17 mouse cellular contexts compared by ENCODE assay signal in genomic region chr1:43414228-43414627, GRCm38 (mm10). TPM values are rescaled to one million over a fixed set of nuclear protein-coding genes. Genes with fewer than 3 reads are reported as not detected.
A peak's percentile ranks its signal among the peaks of the same experiment; 100 is the strongest.
DNase-seq lines count a peak whose midpoint lies in the region; ATAC-seq and TF ChIP-seq lines count a peak whose summit lies in the region.
"Had no signal": no experiment of that assay in that cellular context is flagged by ENCODE, and none has a peak within 500 bp of the region (broad histone marks: within the 10 kb centered on the region; RNA-seq: fewer than 3 reads in every experiment).

No protein-coding gene starts in this region.

- H3K9ac ChIP-seq in kidney, embryonic 15.5 days = no peak overlapping the region
- H3K9ac ChIP-seq: embryonic facial prominence, embryonic 12.5 days; limb, embryonic 15.5 days; neural tube, embryonic 12.5 days had no signal

- H3K4me1 ChIP-seq in kidney, embryonic 15.5 days = no peaks in the 10 kb centered on the region
- H3K4me1 ChIP-seq: limb, embryonic 15.5 days; neural tube, embryonic 12.5 days had no signal

- peak; percentile 80 for ATAC-seq in kidney, embryonic 15.5 days (replicated peaks; ENCODE audit: low FRiP score)
- ATAC-seq in megakaryocyte-erythroid progenitor cell, adult 5-6 weeks (replicated peaks; ENCODE audit: low FRiP score, low TSS enrichment, poor library complexity, severe bottlenecking) = peak; percentile 98

- H3K36me3 ChIP-seq in kidney, embryonic 15.5 days = no peaks in the 10 kb centered on the region
- H3K36me3 ChIP-seq: embryonic facial prominence, embryonic 12.5 days; limb, embryonic 15.5 days; neural tube, embryonic 12.5 days had no signal

- no peak overlapping the region for H3K27ac ChIP-seq in kidney, embryonic 15.5 days
- H3K27ac ChIP-seq in layer of hippocampus, adult 2 months = no peak overlapping the region
- H3K27ac ChIP-seq: embryonic facial prominence, embryonic 12.5 days; limb, embryonic 15.5 days; macrophage; neural tube, embryonic 12.5 days had no signal

- TF ChIP-seq CTCF in layer of hippocampus, adult 2 months (conservative IDR thresholded peaks at IDR 0.05) = no peak

- H3K9me3 ChIP-seq in kidney, embryonic 15.5 days (replicated peaks) = no peaks in the 10 kb centered on the region
- H3K9me3 ChIP-seq: embryonic facial prominence, embryonic 12.5 days; limb, embryonic 15.5 days; neural tube, embryonic 12.5 days had no signal

- no peaks in the 10 kb centered on the region for H3K27me3 ChIP-seq in kidney, embryonic 15.5 days
- H3K27me3 ChIP-seq: embryonic facial prominence, embryonic 12.5 days; limb, embryonic 15.5 days; neural tube, embryonic 12.5 days had no signal

- no peak overlapping the region for H3K4me2 ChIP-seq in kidney, embryonic 15.5 days
- H3K4me2 ChIP-seq: embryonic facial prominence, embryonic 12.5 days; limb, embryonic 15.5 days; neural tube, embryonic 12.5 days had no signal

- H3K4me3 ChIP-seq in kidney, embryonic 15.5 days (replicated peaks) = no peak overlapping the region
- H3K4me3 ChIP-seq in layer of hippocampus, adult 2 months = no peak overlapping the region
- H3K4me3 ChIP-seq: embryonic facial prominence, embryonic 12.5 days; limb, embryonic 15.5 days; neural tube, embryonic 12.5 days had no signal

- DNase-seq in kidney, postnatal 36 days = no peak
- peak; percentile 34 for DNase-seq in c-Kit-positive CD71-negative TER-119-negative erythroid progenitor cells, embryonic 14.5 days (ENCODE audit: low read depth)
- DNase-seq in liver = peak; percentile 87
- DNase-seq in layer of hippocampus, adult 2 months (ENCODE audit: low spot score in 2 of 2) = no peak
- no peak for DNase-seq in cerebellum, postnatal 14 days
- DNase-seq in cerebellum, adult 11 months = no peak
- DNase-seq: adrenal gland, adult 2 months; B cell, adult 2 months; cerebellum, postnatal 36 days; gastrocnemius, postnatal 36 days; kidney, adult 18-20 months had no signal

RNA-seq across cellular contexts. Expression of gene Nck2, which starts 30.2 kb away (rescaled TPM):
- polyA plus RNA-seq in kidney, embryonic 15.5 days (2015; fragmentation: Nextera tagmentation; extraction: Ambion mirVana) = 46.0 and 48.3 TPM in 2 replicates
- total RNA-seq in megakaryocyte-erythroid progenitor cell, adult 5-6 weeks (2014; fragmentation: Nextera tagmentation) = 19.5 and 26.8 TPM in 2 replicates
- 20.2 and 32.8 TPM in 2 replicates for total RNA-seq in megakaryocyte-erythroid progenitor cell, adult 5-6 weeks (2017)
- total RNA-seq in layer of hippocampus, adult 2 months (2021) = 10 to 100 TPM; 55.6 to 56.3 TPM

Comparison
In these comparisons a context has a peak if more than half of its experiments do, and no peak if none do; other contexts are left out.
1. DNase-seq: peak in c-Kit-positive CD71-negative TER-119-negative erythroid progenitor cells, embryonic 14.5 days (single experiment) and liver (single experiment); none in kidney, postnatal 36 days (0 of 2), layer of hippocampus, adult 2 months (0 of 2), cerebellum, postnatal 14 days (0 of 2) and cerebellum, adult 11 months (single experiment).